Mouse (Mus musculus): ENCODE measurements around the gene Ctrl. TPM values are rescaled to one million over a fixed set of nuclear protein-coding genes. Genes with fewer than 3 reads are reported as not detected.

Gene Ctrl
- total and polyA plus RNA-seq, 3 experiments: 1.5 to 3.0 TPM; not detected in 1

- TF ChIP-seq ZMIZ1 (IDR thresholded peaks at IDR 0.05; ENCODE audit: low read depth, low read length) (no peak; the same call in 1 of the 2 replicates), NRF1 (IDR thresholded peaks at IDR 0.05; ENCODE audit: insufficient read depth, low read depth, low read length, poor library complexity, severe bottlenecking) (no peak), POLR2AphosphoS5 (IDR thresholded peaks at IDR 0.05; ENCODE audit: borderline replicate concordance, low read depth, low read length) (no peak), JUND (IDR thresholded peaks at IDR 0.05; ENCODE audit: low read depth, low read length) (no peak), TAL1 (IDR thresholded peaks at IDR 0.05; ENCODE audit: low read length) (no peak), ZKSCAN1 (IDR thresholded peaks at IDR 0.05; ENCODE audit: low read depth, low read length) (no peak), GABPA (IDR thresholded peaks at IDR 0.05; ENCODE audit: low read depth, low read length) (no peak), ELF1 (IDR thresholded peaks at IDR 0.05; ENCODE audit: low read depth, low read length) (peak; percentile 92), MAFK (IDR thresholded peaks at IDR 0.05; ENCODE audit: borderline replicate concordance, low read depth, low read length) (no peak), POLR2AphosphoS2 (IDR thresholded peaks at IDR 0.05; ENCODE audit: low read length) (0 out of 2 replicates have a peak, but pooled peaks have one; percentile 18), CHD2 (IDR thresholded peaks at IDR 0.05; ENCODE audit: low read length) (no peak), GATA1 (IDR thresholded peaks at IDR 0.05; ENCODE audit: low read depth, low read length) (no peak), CTCF (IDR thresholded peaks at IDR 0.05 in 2 of 3, conservative IDR thresholded peaks at IDR 0.05 in 1 of 3; ENCODE audit: control insufficient read depth in 1 of 3, insufficient read depth in 1 of 3, low read depth in 2 of 3, low read length in 3 of 3, poor library complexity in 1 of 3, severe bottlenecking in 1 of 3) (no peak), TBP (IDR thresholded peaks at IDR 0.05; ENCODE audit: low read depth, low read length) (peak; percentile 77), CHD1 (IDR thresholded peaks at IDR 0.05; ENCODE audit: low read depth, low read length) (no peak), USF2 (IDR thresholded peaks at IDR 0.05; ENCODE audit: borderline replicate concordance in 1 of 2, insufficient read depth in 1 of 2, low read depth in 1 of 2, low read length in 2 of 2) (no peak), MAZ (IDR thresholded peaks at IDR 0.05; ENCODE audit: low read depth, low read length) (no peak), MEF2A (IDR thresholded peaks at IDR 0.05; ENCODE audit: extremely low read depth, insufficient replicate concordance, low read depth, low read length, poor library complexity, severe bottlenecking) (no peak), RAD21 (IDR thresholded peaks at IDR 0.05; ENCODE audit: low read depth, low read length) (no peak), POLR2A (IDR thresholded peaks at IDR 0.05; ENCODE audit: control insufficient read depth in 1 of 2, insufficient read depth in 1 of 2, low read depth in 1 of 2, low read length in 2 of 2, poor library complexity in 1 of 2) (peak; percentile 66 to 82; a peak in 3 of 4 replicates)
Observed at GRCm38 (mm10) chr8:105936866-105937475, 3.3 kb upstream of the Ctrl start (continued).

GRCm38 (mm10) chr8:105935863-105936603, 2.4 kb upstream of the Ctrl start:
- H3K27me3 ChIP-seq (ENCODE audit: control insufficient read depth in 1 of 2, insufficient read depth in 2 of 2, low read length in 2 of 2): no peaks in the 10 kb centered on the region
- peak; percentile 63 for DNase-seq (ENCODE audit: low read depth, low spot score)
- peak overlapping the region; percentile 80 for H3K9ac ChIP-seq (ENCODE audit: control insufficient read depth, low read depth, low read length, poor library complexity, severe bottlenecking)
- peaks cover 10% of the 10 kb centered on the region for H3K79me2 ChIP-seq (ENCODE audit: control insufficient read depth, insufficient read depth, low read length, poor library complexity)
- H3K36me3 ChIP-seq (ENCODE audit: control insufficient read depth in 1 of 2, insufficient read depth in 2 of 2, low read length in 2 of 2): peaks cover 0 to 13% of the 10 kb centered on the region in 2 experiments; a peak in 2 of 4 replicates
- TF ChIP-seq MAZ (IDR thresholded peaks at IDR 0.05; ENCODE audit: low read depth, low read length) (0 out of 2 replicates have a peak, but pooled peaks have one; percentile 30), MEF2A (IDR thresholded peaks at IDR 0.05; ENCODE audit: extremely low read depth, insufficient replicate concordance, low read depth, low read length, poor library complexity, severe bottlenecking) (no peak), CTCF (IDR thresholded peaks at IDR 0.05 in 2 of 3, conservative IDR thresholded peaks at IDR 0.05 in 1 of 3; ENCODE audit: control insufficient read depth in 1 of 3, insufficient read depth in 1 of 3, low read depth in 2 of 3, low read length in 3 of 3, poor library complexity in 1 of 3, severe bottlenecking in 1 of 3) (no peak), MAX (IDR thresholded peaks at IDR 0.05; ENCODE audit: low read length) (peak; percentile 62), ZMIZ1 (IDR thresholded peaks at IDR 0.05; ENCODE audit: low read depth, low read length) (0 out of 2 replicates have a peak, but pooled peaks have one; percentile 11), GATA1 (IDR thresholded peaks at IDR 0.05; ENCODE audit: low read depth, low read length) (no peak), ETS1 (IDR thresholded peaks at IDR 0.05; ENCODE audit: low read depth, low read length) (peak; percentile 27; the same call in 1 of the 2 replicates), MYC (IDR thresholded peaks at IDR 0.05; ENCODE audit: low read depth, low read length) (0 out of 2 replicates have a peak, but pooled peaks have one; percentile 48), SIN3A (IDR thresholded peaks at IDR 0.05; ENCODE audit: low read length) (no peak; the same call in 1 of the 2 replicates), POLR2AphosphoS2 (IDR thresholded peaks at IDR 0.05; ENCODE audit: low read length) (no peak), BHLHE40 (IDR thresholded peaks at IDR 0.05; ENCODE audit: borderline replicate concordance, low read depth, low read length) (peak; percentile 56; the same call in 1 of the 2 replicates), POLR2AphosphoS5 (IDR thresholded peaks at IDR 0.05; ENCODE audit: borderline replicate concordance, low read depth, low read length) (no peak), USF1 (IDR thresholded peaks at IDR 0.05; ENCODE audit: low read depth, low read length) (peak; percentile 86)
- H3K9me3 ChIP-seq (replicated peaks; ENCODE audit: insufficient read depth, low read length): no peaks in the 10 kb centered on the region
- peaks cover 4 to 14% of the 10 kb centered on the region in 2 experiments; a peak in 3 of 4 replicates for H3K4me1 ChIP-seq (ENCODE audit: control insufficient read depth in 1 of 2, insufficient read depth in 2 of 2, low read length in 2 of 2)
- peak overlapping the region; percentile 67 to 85 for H3K4me3 ChIP-seq (ENCODE audit: control insufficient read depth in 1 of 2, insufficient read depth in 1 of 2, low read depth in 2 of 2, low read length in 2 of 2)
- H3K27ac ChIP-seq (ENCODE audit: control insufficient read depth, low read depth, low read length): peak overlapping the region; percentile 90

All from MEL (cell line).